Mouse (Mus musculus) ES-E14 (cell line): ENCODE results near the gene Pomt2. TPM values are rescaled to one million over a fixed set of nuclear protein-coding genes. Genes with fewer than 3 reads are reported as not detected.

Source experiments
- DNase-seq: peaks from one replicate; pipeline ENCODE4 v3.0.0-alpha.2; 2013; ENCODE audit warnings: low read depth, low spot score
- H3K27ac ChIP-seq: 2 replicates; pipeline ENCODE4 v1.5.1; 2012; ENCODE audit warnings: low read depth, mild to moderate bottlenecking, low read length, moderate library complexity, mixed read lengths; ENCODE audit not compliant: poor library complexity, insufficient read depth, severe bottlenecking
- H3K36me3 ChIP-seq: 2 replicates; pipeline ENCODE4 v1.6.1; 2012; ENCODE audit warnings: mild to moderate bottlenecking, low read length, moderate library complexity, mixed read lengths; ENCODE audit not compliant: control insufficient read depth, poor library complexity, insufficient read depth, severe bottlenecking
- H3K4me1 ChIP-seq, 2 experiments: fragments of 150-350 bp in 1 of 2; sonication (generic) in 1 of 2; 2 replicates each; pipeline ENCODE4 v1.6.1; 2012; ENCODE audit warnings: low read length in 2 of 2, mild to moderate bottlenecking in 1 of 2, mixed read lengths in 1 of 2; ENCODE audit not compliant: control insufficient read depth in 2 of 2, insufficient read depth in 2 of 2, poor library complexity in 1 of 2
- H3K4me3 ChIP-seq, 2 experiments: fragments of 150-350 bp in 1 of 2; sonication (generic) in 1 of 2; 2 replicates each; pipeline ENCODE4 v1.5.1; 2012; ENCODE audit warnings: low read length in 2 of 2, low read depth in 1 of 2, mild to moderate bottlenecking in 1 of 2, mixed read lengths in 1 of 2; ENCODE audit not compliant: insufficient read depth in 1 of 2, poor library complexity in 1 of 2, severe bottlenecking in 1 of 2
- H3K9ac ChIP-seq: 2 replicates; pipeline ENCODE4 v1.6.1; 2012; ENCODE audit warnings: low read depth, mild to moderate bottlenecking, low read length, mixed read lengths; ENCODE audit not compliant: poor library complexity, insufficient read depth, severe bottlenecking
- H3K9me3 ChIP-seq: fragments of 150-350 bp; sonication (generic); 2 replicates; pipeline ENCODE4 v1.6.1; 2012; ENCODE audit warnings: low read depth, mild to moderate bottlenecking, low read length; ENCODE audit not compliant: control insufficient read depth, insufficient read depth
- CHD2 ChIP-seq: IDR thresholded peaks from 2 replicates; pipeline ENCODE4 v1.6.1; 2014; ENCODE audit warnings: mild to moderate bottlenecking, low read depth, low read length, inconsistent platforms
- HCFC1 ChIP-seq: IDR thresholded peaks from 2 replicates; pipeline ENCODE4 v1.6.1; 2012; ENCODE audit warnings: low read length, inconsistent platforms, borderline replicate concordance; ENCODE audit not compliant: insufficient read depth
- MAFK ChIP-seq: IDR thresholded peaks from 2 replicates; pipeline ENCODE4 v1.6.1; 2014; ENCODE audit warnings: mild to moderate bottlenecking, low read depth, low read length, inconsistent platforms; ENCODE audit not compliant: insufficient read depth
- ZC3H11A ChIP-seq: IDR thresholded peaks from 2 replicates; pipeline ENCODE4 v1.6.1; 2012; ENCODE audit warnings: low read depth, mild to moderate bottlenecking, inconsistent platforms, low read length, borderline replicate concordance
- ZNF384 ChIP-seq: IDR thresholded peaks from 2 replicates; pipeline ENCODE4 v1.6.1; 2012; ENCODE audit warnings: low read depth, low read length, inconsistent platforms
- in situ Hi-C, 2 experiments: fragments of 600-800 bp; cut with MboI; formaldehyde crosslinking; loops; one replicate each; pipeline ENCODE4 v1.15.1; 2025; ENCODE audit warnings: low sequenced_read_pairs in 2 of 2, inconsistent platforms in 1 of 2; ENCODE audit not compliant: unreplicated experiment in 2 of 2
- total RNA-seq: library from RNA; depleted of rRNA; stranded (reverse); fragments of 300-350 nt; gene quantifications from 2 replicates; pipeline ENCODE4 v1.2.3, GENCODE M21; 2012; rRNA removed

The Pomt2 gene
- total RNA-seq, 1 experiment, result 23.9 TPM

GRCm38 (mm10) chr12:87070520-87070919 lies 77.2 kb downstream of the Pomt2 start:
- Histone ChIP-seq H3K9ac (no peak overlapping the region), H3K4me3 (no peak overlapping the region), H3K4me1 (no peaks in the 10 kb centered on the region), H3K36me3 (no peaks in the 10 kb centered on the region), H3K27ac (no peak overlapping the region), H3K9me3 (no peaks in the 10 kb centered on the region)
- no peak for DNase-seq
- TF ChIP-seq MAFK, result no peak
- no peak for TF ChIP-seq CHD2
- no peak for TF ChIP-seq ZNF384
- no peak for TF ChIP-seq ZC3H11A
- TF ChIP-seq HCFC1, result no peak
- in situ Hi-C loops, result no loop called here

- H3K9ac ChIP-seq, result no peak overlapping the region
- no peaks in the 10 kb centered on the region for H3K9me3 ChIP-seq
- in situ Hi-C loops, result no loop called here
- no peak overlapping the region for H3K27ac ChIP-seq
- H3K4me3 ChIP-seq, result no peak overlapping the region
- TF ChIP-seq MAFK (no peak), ZNF384 (no peak), CHD2 (no peak), HCFC1 (no peak), ZC3H11A (no peak)
- no peak for DNase-seq
- H3K4me1 ChIP-seq, result no peaks in the 10 kb centered on the region
- no peaks in the 10 kb centered on the region for H3K36me3 ChIP-seq
These were observed 81.3 kb downstream of the Pomt2 start for GRCm38 (mm10) chr12:87066429-87066828.

GRCm38 (mm10) chr12:87065446-87065845 lies 82.3 kb downstream of the Pomt2 start:
- no peak overlapping the region for H3K4me3 ChIP-seq
- no peak overlapping the region for H3K9ac ChIP-seq
- in situ Hi-C loops, result no loop called here
- H3K36me3 ChIP-seq, result no peaks in the 10 kb centered on the region
- no peak overlapping the region for H3K27ac ChIP-seq
- no peaks in the 10 kb centered on the region for H3K9me3 ChIP-seq
- H3K4me1 ChIP-seq, result no peaks in the 10 kb centered on the region
- no peak for DNase-seq
- no peak for TF ChIP-seq MAFK
- no peak for TF ChIP-seq ZC3H11A
- TF ChIP-seq HCFC1, result no peak
- no peak for TF ChIP-seq ZNF384

GRCm38 (mm10) chr12:87057066-87057465 lies 90.7 kb downstream of the Pomt2 start:
- H3K9me3 ChIP-seq, result no peaks in the 10 kb centered on the region
- no peak overlapping the region for H3K9ac ChIP-seq
- no peak overlapping the region for H3K4me3 ChIP-seq
- in situ Hi-C loops, result no loop called here
- no peaks in the 10 kb centered on the region for H3K36me3 ChIP-seq
- no peak for TF ChIP-seq MAFK
- TF ChIP-seq ZNF384, result no peak
- TF ChIP-seq CHD2, result no peak
- TF ChIP-seq HCFC1, result no peak
- TF ChIP-seq ZC3H11A, result no peak
- no peaks in the 10 kb centered on the region for H3K4me1 ChIP-seq
- no peak overlapping the region for H3K27ac ChIP-seq
- DNase-seq, result no peak

Other genes with a start within 250 kb of the Pomt2 start
- gene Cipc, start 200.9 kb downstream of the Pomt2 start, total RNA-seq, result 26.5 and 27.6 TPM in 2 replicates
- gene Zdhhc22, start 157.5 kb downstream of the Pomt2 start, total RNA-seq, result not detected in 2 replicates
- gene Tmem63c, start 126.6 kb downstream of the Pomt2 start, total RNA-seq, result 1.9 and 2.2 TPM in 2 replicates
- 1.2 and 1.8 TPM in 2 replicates for gene Ngb, start 45.4 kb downstream of the Pomt2 start, total RNA-seq
- gene Gstz1, start 803 bp downstream of the Pomt2 start, total RNA-seq, result 16.9 and 22.6 TPM in 2 replicates
- gene Samd15, start 51.8 kb upstream of the Pomt2 start, total RNA-seq, result 0.37 and 0.98 TPM in 2 replicates
- 8.6 and 10.6 TPM in 2 replicates for gene Tmed8, start 52.5 kb upstream of the Pomt2 start, total RNA-seq
- 2.2 and 3.0 TPM in 2 replicates for gene Noxred1, start 90.8 kb upstream of the Pomt2 start, total RNA-seq
- 29.8 and 36.3 TPM in 2 replicates for gene Vipas39, start 118.3 kb upstream of the Pomt2 start, total RNA-seq
- 224 and 305 TPM in 2 replicates for gene Ahsa1, start 118.5 kb upstream of the Pomt2 start, total RNA-seq
- gene Ism2, start 151.7 kb upstream of the Pomt2 start, total RNA-seq, result 3.0 and 3.2 TPM in 2 replicates
- gene Sptlc2, start 240.4 kb upstream of the Pomt2 start, total RNA-seq, result 182 and 221 TPM in 2 replicates